Mouse (Mus musculus) testis, adult 2 months (tissue): Measurements from ENCODE around the gene Cryga. TPM values are rescaled to one million over a fixed set of nuclear protein-coding genes. Genes with fewer than 3 reads are reported as not detected.
"Not testable (repeated sequence)": the region's sequence is repeated elsewhere in the genome, so short reads cannot be mapped to it uniquely, and the experiment has no call there.

Source experiments
- H3K27ac ChIP-seq: fragments of 200-500 bp; 2 replicates; pipeline ENCODE4 v1.5.1; 2012; ENCODE audit warnings: low read depth, low read length; ENCODE audit not compliant: control insufficient read depth, insufficient read depth
- H3K27me3 ChIP-seq: fragments of 200-500 bp; 2 replicates; pipeline ENCODE4 v1.6.1; 2012; ENCODE audit warnings: mild to moderate bottlenecking, low read length, moderate library complexity; ENCODE audit not compliant: control insufficient read depth, insufficient read depth
- H3K36me3 ChIP-seq: fragments of 200-500 bp; 2 replicates; pipeline ENCODE4 v1.6.1; 2012; ENCODE audit warnings: mild to moderate bottlenecking, low read length; ENCODE audit not compliant: control insufficient read depth, insufficient read depth
- H3K4me1 ChIP-seq: fragments of 200-500 bp; 2 replicates; pipeline ENCODE4 v1.6.1; 2012; ENCODE audit warnings: low read length; ENCODE audit not compliant: control insufficient read depth, insufficient read depth
- H3K4me3 ChIP-seq: fragments of 200-500 bp; 2 replicates; pipeline ENCODE4 v1.5.1; 2012; ENCODE audit warnings: low read depth, mild to moderate bottlenecking, low read length, moderate library complexity, mixed read lengths; ENCODE audit not compliant: control insufficient read depth
- CTCF ChIP-seq: fragments of 200-500 bp; IDR thresholded peaks from 2 replicates; pipeline ENCODE4 v1.5.1; 2012; ENCODE audit warnings: low read depth, mild to moderate bottlenecking, inconsistent platforms, low read length, moderate library complexity; ENCODE audit not compliant: control insufficient read depth, insufficient read depth, insufficient replicate concordance
- POLR2A ChIP-seq: fragments of 200-500 bp; IDR thresholded peaks from 2 replicates; pipeline ENCODE4 v1.6.1; 2012; ENCODE audit warnings: low read depth, mild to moderate bottlenecking, inconsistent platforms, low read length, moderate library complexity; ENCODE audit not compliant: control insufficient read depth
- polyA plus RNA-seq: library from polyadenylated mRNA; depleted of rRNA; stranded (reverse); fragments of >200 nt; gene quantifications from 2 replicates; pipeline ENCODE4 v1.2.3, GENCODE M21; 2012; rRNA removed

The Cryga gene
- polyA plus RNA-seq, 1 experiment: not detected

- H3K4me3 ChIP-seq: no peak within 1 kb of the TSS
- TF ChIP-seq POLR2A (no peak), CTCF (no peak)
- no peaks in the 10 kb centered on the region for H3K36me3 ChIP-seq
- H3K27ac ChIP-seq: no peak within 1 kb of the TSS
- H3K27me3 ChIP-seq: no peaks in the 10 kb centered on the region
- no peaks in the 10 kb centered on the region; the same call in 1 of the 2 replicates for H3K4me1 ChIP-seq
Observed at GRCm38 (mm10) chr1:65063352-65063751, 39.8 kb downstream of the Cryga start, which contains the start of gene Crygd. Gene Crygd, minus strand, starts transcription at chr1:65063452.

GRCm38 (mm10) chr1:65052140-65052539 lies 51.0 kb downstream of the Cryga start:
- no peaks in the 10 kb centered on the region for H3K36me3 ChIP-seq
- no peak for TF ChIP-seq POLR2A
- TF ChIP-seq CTCF: no peak
- H3K27ac ChIP-seq: peak overlapping the region; percentile 64
- no peak overlapping the region for H3K4me3 ChIP-seq
- peaks cover 11% of the 10 kb centered on the region for H3K4me1 ChIP-seq
- no peaks in the 10 kb centered on the region for H3K27me3 ChIP-seq

GRCm38 (mm10) chr1:65051696-65052095 lies 51.5 kb downstream of the Cryga start:
- no peaks in the 10 kb centered on the region for H3K36me3 ChIP-seq
- H3K27me3 ChIP-seq: no peaks in the 10 kb centered on the region
- no peak overlapping the region for H3K4me3 ChIP-seq
- TF ChIP-seq POLR2A (no peak), CTCF (no peak)
- peak overlapping the region; percentile 64 for H3K27ac ChIP-seq
- H3K4me1 ChIP-seq: peaks cover 11% of the 10 kb centered on the region

GRCm38 (mm10) chr1:65050952-65051351 lies 52.2 kb downstream of the Cryga start, which contains the start of gene Cryge:
Gene Cryge, minus strand, starts transcription at chr1:65051149.
- peaks cover 11% of the 10 kb centered on the region for H3K4me1 ChIP-seq
- H3K36me3 ChIP-seq, H3K27me3 ChIP-seq, H3K4me3 ChIP-seq: not testable (repeated sequence)
- peak within 1 kb of the TSS; percentile 64 for H3K27ac ChIP-seq

Other genes with a start within 250 kb of the Cryga start
- 2.7 and 2.8 TPM in 2 replicates for gene Plekhm3, start 146.5 kb downstream of the Cryga start, polyA plus RNA-seq
- 74.2 and 107 TPM in 2 replicates for gene Akr1cl, start 70.6 kb downstream of the Cryga start, polyA plus RNA-seq
- 1.4 and 1.5 TPM in 2 replicates for gene Cryge, start 52.2 kb downstream of the Cryga start, polyA plus RNA-seq
- not detected in 2 replicates for gene Crygd, start 39.9 kb downstream of the Cryga start, polyA plus RNA-seq
- 0.94 and 5.6 TPM in 2 replicates for gene Crygc, start 29.7 kb downstream of the Cryga start, polyA plus RNA-seq
- not detected in 2 replicates for gene Crygb, start 21.1 kb downstream of the Cryga start, polyA plus RNA-seq
- not detected in 2 replicates for gene Gm28845, start 16.2 kb upstream of the Cryga start, polyA plus RNA-seq
- gene D630023F18Rik, start 19.8 kb upstream of the Cryga start, polyA plus RNA-seq: 0.08 TPM in 1 of 2 replicates, not detected in the other
- gene Idh1, start 83.1 kb upstream of the Cryga start, polyA plus RNA-seq: 15.6 and 18.4 TPM in 2 replicates
- gene Pikfyve, start 83.3 kb upstream of the Cryga start, polyA plus RNA-seq: 4.9 and 5.2 TPM in 2 replicates
- 4.0 and 5.3 TPM in 2 replicates for gene Pth2r, start 178.7 kb upstream of the Cryga start, polyA plus RNA-seq